Mouse (Mus musculus): ENCODE data around the gene Btbd10. TPM values are rescaled to one million over a fixed set of nuclear protein-coding genes. Genes with fewer than 3 reads are reported as not detected.

The Btbd10 gene
- polyA plus RNA-seq, 1 experiment from 2014 or later: 19.5 TPM

DNA sequence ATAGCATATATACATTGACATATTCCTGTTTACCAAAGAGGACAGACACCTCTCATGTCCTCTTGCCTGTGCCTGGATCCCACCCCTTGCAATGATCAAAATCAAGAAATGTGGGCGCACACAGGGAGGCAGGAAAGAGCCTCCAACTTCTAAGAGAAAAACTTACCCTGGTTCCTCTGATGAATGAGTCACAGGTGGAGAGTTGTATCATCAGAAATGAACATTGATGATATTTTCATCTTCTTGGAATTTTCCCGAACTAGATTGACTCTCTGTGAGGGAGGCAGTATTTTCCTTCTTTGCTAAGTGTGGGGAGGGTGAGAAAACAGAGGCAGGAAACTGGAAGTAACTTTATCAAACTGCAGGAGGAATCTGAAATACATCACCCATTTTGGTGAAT lies 83.8 kb downstream of the Btbd10 start:
- no peaks in the 10 kb centered on the region for H3K9me3 ChIP-seq (ENCODE audit: control insufficient read depth, low read length)
- H3K9ac ChIP-seq (ENCODE audit: low read length): no peak overlapping the region
- ATAC-seq (replicated peaks; ENCODE audit: low FRiP score, low TSS enrichment, low read depth) (no peak), DNase-seq (ENCODE audit: low spot score) (no peak)
- H3K4me1 ChIP-seq (replicated peaks; ENCODE audit: control insufficient read depth, insufficient read depth, low read length): no peaks in the 10 kb centered on the region
- H3K4me2 ChIP-seq (ENCODE audit: low read length): no peak overlapping the region
- WGBS: 93% methylated on average over 2 of the region's 2 CpGs
- no peak overlapping the region for H3K27ac ChIP-seq (ENCODE audit: low read depth)
- no peak overlapping the region for H3K4me3 ChIP-seq (ENCODE audit: low read depth, low read length)
- no peaks in the 10 kb centered on the region for H3K36me3 ChIP-seq (ENCODE audit: control insufficient read depth, insufficient read depth, low read length)
- no peaks in the 10 kb centered on the region for H3K27me3 ChIP-seq (replicated peaks; ENCODE audit: control insufficient read depth, insufficient read depth, low read length)

GRCm38 (mm10) chr7:113279246-113279645 lies 89.9 kb downstream of the Btbd10 start:
- 81% methylated on average over 2 of the region's 2 CpGs for WGBS

GRCm38 (mm10) chr7:113278493-113278892 lies 90.7 kb downstream of the Btbd10 start:
- Histone ChIP-seq H3K9ac (ENCODE audit: low read length) (no peak overlapping the region), H3K27ac (ENCODE audit: low read depth) (no peak overlapping the region), H3K4me3 (ENCODE audit: low read depth, low read length) (no peak overlapping the region), H3K27me3 (replicated peaks; ENCODE audit: control insufficient read depth, insufficient read depth, low read length) (no peaks in the 10 kb centered on the region), H3K4me2 (ENCODE audit: low read length) (no peak overlapping the region), H3K36me3 (ENCODE audit: control insufficient read depth, insufficient read depth, low read length) (no peaks in the 10 kb centered on the region), H3K9me3 (ENCODE audit: control insufficient read depth, low read length) (no peaks in the 10 kb centered on the region), H3K4me1 (replicated peaks; ENCODE audit: control insufficient read depth, insufficient read depth, low read length) (no peaks in the 10 kb centered on the region)
- DNase-seq (ENCODE audit: low spot score) (no peak), ATAC-seq (replicated peaks; ENCODE audit: low FRiP score, low TSS enrichment, low read depth) (no peak)
- 72% methylated on average over 4 of the region's 4 CpGs for WGBS

More at GRCm38 (mm10) chr7:113279246-113279645, 89.9 kb downstream of the Btbd10 start:
- no peak for ATAC-seq (replicated peaks; ENCODE audit: low FRiP score, low TSS enrichment, low read depth)
- Histone ChIP-seq H3K27me3 (replicated peaks; ENCODE audit: control insufficient read depth, insufficient read depth, low read length) (no peaks in the 10 kb centered on the region), H3K4me3 (ENCODE audit: low read depth, low read length) (no peak overlapping the region), H3K4me1 (replicated peaks; ENCODE audit: control insufficient read depth, insufficient read depth, low read length) (no peaks in the 10 kb centered on the region), H3K9me3 (ENCODE audit: control insufficient read depth, low read length) (no peaks in the 10 kb centered on the region), H3K36me3 (ENCODE audit: control insufficient read depth, insufficient read depth, low read length) (no peaks in the 10 kb centered on the region), H3K27ac (ENCODE audit: low read depth) (no peak overlapping the region), H3K4me2 (ENCODE audit: low read length) (no peak overlapping the region), H3K9ac (ENCODE audit: low read length) (no peak overlapping the region)
- no peak for DNase-seq (ENCODE audit: low spot score)

DNA sequence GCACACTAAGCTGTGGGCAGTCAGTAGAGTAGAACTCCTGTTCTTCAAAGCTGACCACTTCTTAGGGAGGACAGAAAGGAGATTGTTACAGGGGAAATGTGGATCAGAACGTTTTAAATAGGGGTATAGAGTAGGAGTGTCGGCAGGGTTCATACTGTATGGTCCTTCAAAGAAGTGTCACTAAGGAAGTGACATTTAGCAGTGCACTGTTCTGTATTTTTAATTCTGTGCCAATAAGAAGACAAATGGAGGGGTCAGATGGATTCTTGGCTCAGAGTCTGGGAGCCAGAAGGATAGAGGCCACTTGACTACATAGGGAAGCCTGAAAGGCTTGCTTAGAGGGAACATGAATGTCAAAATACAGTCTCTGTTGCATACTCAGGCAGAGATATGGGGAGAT lies 91.9 kb downstream of the Btbd10 start:
- no peak overlapping the region for H3K9ac ChIP-seq (ENCODE audit: low read length)
- WGBS: 42% methylated on average over 2 of the region's 2 CpGs
- H3K9me3 ChIP-seq (ENCODE audit: control insufficient read depth, low read length): no peaks in the 10 kb centered on the region
- no peak overlapping the region for H3K27ac ChIP-seq (ENCODE audit: low read depth)
- no peak overlapping the region for H3K4me2 ChIP-seq (ENCODE audit: low read length)
- no peak overlapping the region for H3K4me3 ChIP-seq (ENCODE audit: low read depth, low read length)
- no peaks in the 10 kb centered on the region for H3K27me3 ChIP-seq (replicated peaks; ENCODE audit: control insufficient read depth, insufficient read depth, low read length)
- no peaks in the 10 kb centered on the region for H3K4me1 ChIP-seq (replicated peaks; ENCODE audit: control insufficient read depth, insufficient read depth, low read length)
- ATAC-seq (replicated peaks; ENCODE audit: low FRiP score, low TSS enrichment, low read depth) (no peak), DNase-seq (ENCODE audit: low spot score) (no peak)
- H3K36me3 ChIP-seq (ENCODE audit: control insufficient read depth, insufficient read depth, low read length): no peaks in the 10 kb centered on the region

GRCm38 (mm10) chr7:113272338-113272997 lies 96.7 kb downstream of the Btbd10 start:
- Histone ChIP-seq H3K9me3 (ENCODE audit: control insufficient read depth, low read length) (no peaks in the 10 kb centered on the region), H3K4me1 (replicated peaks; ENCODE audit: control insufficient read depth, insufficient read depth, low read length) (peaks cover 6% of the 10 kb centered on the region; the same call in 1 of the 2 replicates), H3K36me3 (ENCODE audit: control insufficient read depth, insufficient read depth, low read length) (no peaks in the 10 kb centered on the region), H3K9ac (ENCODE audit: low read length) (no peak overlapping the region), H3K27ac (ENCODE audit: low read depth) (no peak overlapping the region), H3K4me2 (ENCODE audit: low read length) (no peak overlapping the region), H3K4me3 (ENCODE audit: low read depth, low read length) (no peak overlapping the region), H3K27me3 (replicated peaks; ENCODE audit: control insufficient read depth, insufficient read depth, low read length) (no peaks in the 10 kb centered on the region)
- no peak; the same call in 1 of the 2 replicates for ATAC-seq (replicated peaks; ENCODE audit: low FRiP score, low TSS enrichment, low read depth)
- DNase-seq (ENCODE audit: low spot score): no peak
- WGBS: 65% methylated on average over 6 of the region's 6 CpGs

DNA sequence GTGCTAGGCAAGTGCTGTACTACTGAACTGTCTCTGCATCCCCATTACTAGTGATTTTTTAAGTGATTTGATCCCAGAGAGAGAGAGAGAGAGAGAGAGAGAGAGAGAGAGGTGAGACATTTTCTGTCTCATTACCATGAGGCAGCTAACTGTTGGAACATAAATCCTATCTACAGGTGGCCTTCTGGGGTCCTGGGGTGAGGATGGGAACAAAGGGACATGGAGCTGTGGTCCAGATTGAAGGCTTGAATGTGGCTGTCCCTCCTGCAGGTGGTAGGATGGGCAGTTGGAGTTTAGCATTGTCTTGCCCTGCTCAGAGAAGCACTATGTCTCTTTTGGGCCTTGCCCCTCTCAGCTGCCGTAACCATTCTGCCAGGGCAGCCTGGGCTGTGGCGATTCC lies 98.2 kb downstream of the Btbd10 start:
- DNase-seq (ENCODE audit: low spot score) (no peak), ATAC-seq (replicated peaks; ENCODE audit: low FRiP score, low TSS enrichment, low read depth) (no peak)
- Histone ChIP-seq H3K36me3 (ENCODE audit: control insufficient read depth, insufficient read depth, low read length) (no peaks in the 10 kb centered on the region), H3K4me2 (ENCODE audit: low read length) (no peak overlapping the region), H3K4me3 (ENCODE audit: low read depth, low read length) (no peak overlapping the region), H3K27me3 (replicated peaks; ENCODE audit: control insufficient read depth, insufficient read depth, low read length) (no peaks in the 10 kb centered on the region), H3K9ac (ENCODE audit: low read length) (no peak overlapping the region), H3K27ac (ENCODE audit: low read depth) (no peak overlapping the region), H3K9me3 (ENCODE audit: control insufficient read depth, low read length) (no peaks in the 10 kb centered on the region), H3K4me1 (replicated peaks; ENCODE audit: control insufficient read depth, insufficient read depth, low read length) (peaks cover 6% of the 10 kb centered on the region; the same call in 1 of the 2 replicates)
- 81% methylated on average over 2 of the region's 2 CpGs for WGBS

DNA sequence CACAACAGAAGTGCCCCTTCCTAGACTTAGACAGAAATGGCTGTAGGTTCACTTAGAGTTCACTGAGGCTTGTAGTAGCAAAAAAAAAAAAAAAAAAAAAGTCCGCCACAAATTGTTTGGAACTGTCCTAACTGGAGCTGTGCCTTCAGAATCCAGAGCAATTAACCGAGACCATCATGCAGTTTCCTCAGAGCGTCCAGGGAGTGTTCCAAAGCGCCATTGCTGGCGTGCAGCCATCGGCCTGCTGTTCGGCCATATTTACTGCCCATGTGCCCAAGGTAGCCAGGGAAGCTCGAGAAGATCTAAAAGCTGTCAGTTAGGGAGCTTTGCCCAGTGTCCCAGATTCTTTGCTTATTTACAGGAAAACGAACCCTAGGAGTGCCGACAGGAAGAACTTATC lies 98.6 kb downstream of the Btbd10 start:
- H3K4me2 ChIP-seq (ENCODE audit: low read length): no peak overlapping the region
- no peak overlapping the region for H3K9ac ChIP-seq (ENCODE audit: low read length)
- H3K36me3 ChIP-seq (ENCODE audit: control insufficient read depth, insufficient read depth, low read length): no peaks in the 10 kb centered on the region
- no peak overlapping the region for H3K27ac ChIP-seq (ENCODE audit: low read depth)
- H3K4me1 ChIP-seq (replicated peaks; ENCODE audit: control insufficient read depth, insufficient read depth, low read length): peaks cover 6% of the 10 kb centered on the region; the same call in 1 of the 2 replicates
- H3K4me3 ChIP-seq (ENCODE audit: low read depth, low read length): no peak overlapping the region
- no peaks in the 10 kb centered on the region for H3K27me3 ChIP-seq (replicated peaks; ENCODE audit: control insufficient read depth, insufficient read depth, low read length)
- 67% methylated on average over 10 of the region's 10 CpGs for WGBS
- DNase-seq (ENCODE audit: low spot score): no peak
- ATAC-seq (replicated peaks; ENCODE audit: low FRiP score, low TSS enrichment, low read depth): no peak
- H3K9me3 ChIP-seq (ENCODE audit: control insufficient read depth, low read length): no peaks in the 10 kb centered on the region

- Histone ChIP-seq H3K4me3 (ENCODE audit: low read depth, low read length) (no peak overlapping the region), H3K9ac (ENCODE audit: low read length) (no peak overlapping the region), H3K27me3 (replicated peaks; ENCODE audit: control insufficient read depth, insufficient read depth, low read length) (no peaks in the 10 kb centered on the region), H3K9me3 (ENCODE audit: control insufficient read depth, low read length) (no peaks in the 10 kb centered on the region), H3K4me2 (ENCODE audit: low read length) (no peak overlapping the region), H3K36me3 (ENCODE audit: control insufficient read depth, insufficient read depth, low read length) (no peaks in the 10 kb centered on the region), H3K27ac (ENCODE audit: low read depth) (no peak overlapping the region), H3K4me1 (replicated peaks; ENCODE audit: control insufficient read depth, insufficient read depth, low read length) (peaks cover 6% of the 10 kb centered on the region; the same call in 1 of the 2 replicates)
- WGBS: 60% methylated on average over 3 of the region's 3 CpGs
- DNase-seq (ENCODE audit: low spot score): no peak
- no peak for ATAC-seq (replicated peaks; ENCODE audit: low FRiP score, low TSS enrichment, low read depth)
These were observed 99.3 kb downstream of the Btbd10 start for GRCm38 (mm10) chr7:113269921-113270320.

GRCm38 (mm10) chr7:113269081-113269480 lies 100.1 kb downstream of the Btbd10 start:
- ATAC-seq (replicated peaks; ENCODE audit: low FRiP score, low TSS enrichment, low read depth): no peak
- no peak for DNase-seq (ENCODE audit: low spot score)
- Histone ChIP-seq H3K4me2 (ENCODE audit: low read length) (no peak overlapping the region), H3K27ac (ENCODE audit: low read depth) (no peak overlapping the region), H3K4me3 (ENCODE audit: low read depth, low read length) (no peak overlapping the region), H3K27me3 (replicated peaks; ENCODE audit: control insufficient read depth, insufficient read depth, low read length) (no peaks in the 10 kb centered on the region), H3K36me3 (ENCODE audit: control insufficient read depth, insufficient read depth, low read length) (no peaks in the 10 kb centered on the region), H3K9me3 (ENCODE audit: control insufficient read depth, low read length) (no peaks in the 10 kb centered on the region), H3K9ac (ENCODE audit: low read length) (no peak overlapping the region), H3K4me1 (replicated peaks; ENCODE audit: control insufficient read depth, insufficient read depth, low read length) (peaks cover 6% of the 10 kb centered on the region; the same call in 1 of the 2 replicates)

Data from intestine, embryonic 14.5 days (tissue).